Mouse (Mus musculus) adrenal gland, postnatal 25 days (tissue): ENCODE measurements at regions not wholly inside any gene's neighbourhood (a gene's known extent, or its start where the extent isn't known, plus 50 kb on each side); places are given as distances from the start of the nearest gene placed in this dataset.
"Not testable (repeated sequence)": the region's sequence is repeated elsewhere in the genome, so short reads cannot be mapped to it uniquely, and the experiment has no call there.

Source experiments
- DNase-seq: peaks from one replicate; pipeline ENCODE4 v3.0.0; 2021; ENCODE audit warnings: mixed read lengths

GRCm38 (mm10) chr2:17946047-17946446 is 50.7 kb downstream of the H2al2a start:
- DNase-seq = no peak

DNA sequence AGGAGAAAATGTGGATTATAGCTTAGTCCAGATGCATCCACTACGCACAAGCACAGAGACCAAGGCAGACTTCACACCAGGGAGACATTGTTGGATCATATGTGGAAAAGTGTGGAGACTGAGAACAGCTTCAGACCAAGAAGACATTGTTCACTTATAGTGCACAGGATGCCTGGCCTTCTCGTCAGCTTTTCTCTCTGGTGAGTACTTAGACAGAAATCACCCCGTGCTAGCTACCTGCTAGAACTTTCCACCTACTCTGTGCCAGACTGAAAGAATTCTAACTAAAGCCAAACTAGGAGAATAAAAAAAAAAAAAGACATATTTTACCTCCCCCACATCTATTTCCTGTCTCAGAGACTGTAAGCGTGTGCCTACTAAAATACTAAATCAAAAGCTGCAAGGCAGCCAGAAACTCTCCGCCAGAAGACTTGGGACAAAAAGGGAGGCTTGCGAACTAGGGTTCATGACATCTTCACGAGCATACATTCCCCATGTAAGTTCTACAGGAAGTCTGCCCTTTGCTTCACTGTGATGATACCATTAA is 51.3 kb downstream of the H2al2a start:
- no peak for DNase-seq

DNA sequence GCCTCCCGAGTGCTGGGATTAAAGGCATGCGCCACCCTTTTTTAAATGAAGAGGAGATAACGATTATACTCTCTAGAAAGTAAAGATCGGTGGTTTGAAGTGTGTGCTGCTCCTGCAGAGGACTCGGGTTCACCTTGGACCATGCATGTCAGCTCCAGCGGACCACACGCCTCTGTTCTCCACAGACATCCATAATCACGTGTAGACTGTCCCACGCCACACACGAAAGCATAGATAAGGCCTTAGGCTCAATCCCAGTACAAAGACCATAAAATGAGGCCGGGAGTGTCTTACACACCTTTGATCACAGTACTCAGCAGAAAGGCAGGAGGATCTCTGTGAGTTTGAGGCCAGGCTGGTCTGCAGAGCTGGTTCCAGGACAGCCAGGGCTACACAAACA is 53.3 kb downstream of the H2al2a start:
- DNase-seq = no peak

- DNase-seq = peak; percentile 6
Measured at GRCm38 (mm10) chr2:17942528-17943387, 54.0 kb downstream of the H2al2a start.

DNA sequence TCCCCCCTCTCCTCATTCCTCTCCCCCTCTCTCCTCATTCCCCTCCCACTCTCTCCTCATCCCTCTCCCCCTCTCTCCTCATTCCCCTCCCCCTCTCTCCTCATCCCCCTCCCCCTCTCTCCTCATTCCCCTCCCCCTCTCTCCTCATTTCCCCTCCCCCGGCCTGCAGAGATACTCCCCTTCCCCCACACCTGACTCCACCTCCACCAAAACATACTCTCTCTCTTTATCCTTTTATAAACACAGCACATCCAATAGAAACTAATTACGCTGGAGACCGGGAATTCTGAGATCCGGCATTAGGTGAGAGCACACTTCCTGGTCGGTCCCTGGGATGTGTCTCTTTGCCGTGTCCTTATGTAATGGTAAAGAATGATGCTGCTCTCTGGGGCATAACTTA is 54.8 kb downstream of the H2al2a start:
- no peak for DNase-seq

GRCm38 (mm10) chr2:17939857-17940848 is 56.6 kb downstream of the H2al2a start:
- DNase-seq = not testable (repeated sequence)

DNA sequence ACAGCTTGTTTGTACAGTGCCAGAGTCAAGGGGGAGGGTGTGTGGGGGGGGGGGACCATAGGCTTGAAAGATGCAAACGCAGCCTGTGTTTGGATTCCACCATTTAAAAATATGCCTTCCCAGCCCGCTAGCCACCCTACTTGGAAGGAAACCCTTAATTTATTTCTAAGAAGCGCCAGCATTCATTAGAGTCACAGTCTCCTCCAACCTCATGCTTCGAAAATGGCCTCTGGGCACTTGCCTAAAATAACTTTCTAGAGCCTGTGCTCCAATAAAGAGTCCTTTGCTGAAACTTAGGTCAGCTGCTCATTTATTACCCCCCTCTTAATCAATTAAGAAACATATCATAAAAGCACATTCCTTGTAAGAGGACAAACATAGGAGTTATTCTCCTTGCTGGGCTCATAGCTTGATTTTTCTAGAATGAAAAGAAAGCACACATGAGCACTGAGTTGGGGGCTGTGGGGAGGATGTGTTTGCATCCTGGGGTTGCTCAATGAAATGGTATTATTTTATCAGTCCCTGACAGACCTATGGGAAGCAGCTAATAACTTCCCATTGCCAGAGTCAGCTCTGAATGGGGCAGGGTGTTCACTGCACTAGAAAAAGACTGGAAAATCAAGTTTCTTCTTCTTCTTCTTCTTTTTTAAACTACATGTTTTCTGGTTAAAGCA is 57.4 kb downstream of the H2al2a start:
- no peak for DNase-seq

DNA sequence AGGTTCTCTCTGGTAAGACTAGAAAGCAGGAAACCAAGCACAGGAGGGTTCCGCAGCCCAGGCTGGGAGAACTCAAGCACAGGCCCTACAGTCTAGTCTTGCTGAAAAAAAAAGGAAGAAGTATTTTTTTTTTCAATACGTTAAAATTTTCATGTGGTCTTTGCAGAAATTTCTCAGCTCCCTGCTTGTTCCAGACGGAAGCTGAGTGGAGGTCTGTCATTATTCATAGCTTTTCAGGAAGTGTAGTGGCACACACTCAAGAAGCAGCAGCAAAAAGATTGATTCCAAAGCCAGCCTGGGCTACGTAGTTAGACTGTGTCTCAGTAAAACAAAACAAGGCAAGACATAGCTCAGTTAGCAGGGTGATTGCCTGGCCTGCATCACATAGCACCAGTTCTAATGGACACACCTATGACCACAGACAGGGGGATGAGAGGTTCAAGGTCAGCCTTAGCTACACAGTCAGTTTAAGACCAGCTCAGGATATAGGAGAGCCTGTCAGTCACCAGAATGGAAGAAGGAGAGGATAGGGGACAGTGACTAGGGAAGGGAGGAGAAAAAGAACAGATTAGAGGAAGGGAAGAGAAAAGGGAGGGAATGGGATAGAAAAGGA is 60.1 kb downstream of the H2al2a start:
- DNase-seq = no peak

GRCm38 (mm10) chr2:17935916-17936315 is 60.8 kb downstream of the H2al2a start:
- DNase-seq = no peak

DNA sequence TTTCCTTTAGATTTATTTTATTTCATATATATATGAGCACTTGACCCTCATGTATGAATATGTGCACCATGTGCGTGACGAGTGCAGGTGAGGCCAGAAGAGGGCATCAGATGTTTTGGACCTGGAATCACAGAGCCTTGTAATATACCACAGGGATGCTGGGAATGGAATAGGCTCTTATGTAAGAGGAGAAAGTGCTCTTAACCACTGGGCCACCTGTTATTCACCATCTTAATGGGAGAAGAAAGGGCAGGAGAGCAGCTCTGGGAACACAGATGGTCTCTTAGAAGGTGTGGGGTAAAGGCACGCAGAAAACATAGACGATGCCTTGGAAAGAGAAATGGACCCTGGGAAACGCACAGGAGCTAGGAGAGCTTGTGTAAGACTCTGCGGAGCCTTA is 61.3 kb downstream of the H2al2a start:
- DNase-seq = no peak

DNA sequence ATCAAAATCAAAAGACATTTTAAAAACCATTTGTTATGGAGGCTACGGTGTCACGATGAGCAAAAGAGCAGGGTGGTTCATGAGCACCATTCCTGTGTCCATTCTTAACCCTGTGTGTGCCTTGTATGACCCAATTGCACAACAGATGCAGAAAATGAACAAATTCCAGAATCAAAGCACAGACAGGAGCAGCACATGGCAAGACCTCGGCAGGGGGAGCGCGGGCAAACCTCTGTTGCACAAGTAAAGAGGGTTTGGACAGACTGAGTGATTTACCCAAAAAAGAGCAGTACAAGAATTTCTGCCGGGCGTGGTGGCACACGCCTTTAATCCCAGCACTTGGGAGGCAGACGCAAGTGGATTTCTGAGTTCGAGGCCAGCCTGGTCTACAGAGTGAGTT is 62.1 kb downstream of the H2al2a start:
- DNase-seq = no peak

GRCm38 (mm10) chr2:17932932-17933790 is 63.6 kb downstream of the H2al2a start:
- no peak for DNase-seq

- DNase-seq = no peak
Measured at GRCm38 (mm10) chr2:17932426-17932931, 64.3 kb downstream of the H2al2a start.

DNA sequence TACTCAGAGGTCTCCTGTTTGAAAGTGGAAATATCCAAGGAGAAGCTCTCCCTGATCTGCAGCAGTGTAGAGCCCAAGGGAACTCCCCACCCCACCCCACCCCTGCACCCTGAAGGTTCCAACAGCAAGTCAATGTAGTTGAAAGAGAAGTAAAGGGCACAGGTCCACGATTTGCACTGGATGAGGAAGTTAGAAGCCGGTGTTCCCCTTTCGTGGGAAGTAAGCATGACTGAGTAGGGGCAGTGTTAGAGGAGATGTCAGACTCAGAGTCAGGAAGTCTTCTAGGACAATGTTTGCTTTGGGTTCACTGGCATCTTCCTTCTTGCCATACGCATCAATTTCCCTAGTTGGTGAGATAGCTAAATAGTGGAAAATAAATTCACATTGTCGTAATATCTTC is 64.9 kb downstream of the H2al2a start:
- DNase-seq = no peak

DNA sequence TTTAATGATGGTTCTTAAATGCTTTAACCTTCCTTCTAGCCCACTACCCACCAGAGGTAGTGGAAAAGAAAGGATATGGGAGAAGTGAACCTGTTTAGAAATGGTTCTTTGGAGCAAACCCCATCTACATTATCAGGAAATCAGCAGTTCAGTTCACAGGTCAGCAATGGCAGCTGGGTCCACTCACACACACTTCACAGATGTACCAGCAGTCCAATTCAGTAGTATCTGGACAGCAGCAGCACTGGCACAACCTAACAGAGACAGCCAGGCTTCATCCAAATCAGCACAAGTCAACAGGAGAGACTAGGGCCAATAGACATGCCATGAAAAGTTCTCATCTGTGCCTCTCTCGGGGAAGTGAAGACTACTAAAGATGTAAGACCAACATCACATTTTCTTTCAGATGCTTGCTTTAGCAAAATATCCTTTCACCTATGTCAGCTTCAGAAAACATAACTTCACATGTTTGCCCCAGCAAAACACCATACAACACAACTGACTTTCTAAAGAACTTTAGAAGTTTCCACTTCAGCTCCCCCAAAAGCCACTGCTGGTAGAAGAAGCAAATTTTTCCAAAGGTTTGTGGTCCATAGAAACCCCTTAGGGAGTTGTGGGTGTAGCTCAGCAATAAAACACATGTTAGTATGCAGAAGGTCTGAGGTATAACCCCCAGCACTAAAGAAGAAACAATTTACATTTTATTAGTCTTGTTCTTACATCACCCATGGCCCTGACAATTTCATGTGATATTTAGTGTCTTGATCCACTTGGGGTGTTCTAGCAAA is 77.7 kb downstream of the H2al2a start:
- no peak for DNase-seq

DNA sequence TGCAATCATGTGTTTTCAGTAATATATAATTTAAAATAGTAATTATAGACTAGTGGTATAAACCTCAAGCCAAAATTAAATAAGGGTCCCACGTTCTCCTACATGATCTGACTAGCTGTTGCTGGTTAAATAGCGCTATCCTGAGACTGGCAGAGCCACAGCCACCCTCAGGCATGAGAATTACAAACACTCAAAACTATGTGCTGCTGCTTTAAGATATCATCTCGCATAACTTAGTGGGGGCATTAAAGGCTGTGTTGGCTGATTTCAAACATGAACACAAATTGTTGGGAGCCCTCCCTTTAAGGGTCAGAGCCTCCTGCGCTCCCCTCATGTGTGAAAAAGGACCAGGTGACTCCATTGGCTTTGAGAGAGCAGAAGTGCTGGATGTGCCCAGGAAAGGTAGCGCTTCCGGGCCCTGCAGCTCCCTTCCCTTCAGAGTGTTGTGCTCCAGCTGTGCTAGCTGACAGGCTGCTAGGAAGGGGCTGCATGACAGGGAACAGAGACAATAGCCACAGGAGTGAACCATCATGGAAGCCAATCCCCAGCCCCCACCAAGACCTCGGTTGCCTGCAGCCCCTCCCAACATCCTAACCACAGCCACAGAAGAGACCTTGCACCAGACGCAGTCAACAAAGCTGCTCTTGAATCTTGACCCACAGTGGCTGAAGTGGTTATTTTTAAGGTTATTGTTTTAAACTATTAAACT is 79.4 kb downstream of the H2al2a start:
- DNase-seq = no peak

- no peak for DNase-seq
Measured at GRCm38 (mm10) chr2:17902616-17903015, 94.1 kb downstream of the H2al2a start.

DNA sequence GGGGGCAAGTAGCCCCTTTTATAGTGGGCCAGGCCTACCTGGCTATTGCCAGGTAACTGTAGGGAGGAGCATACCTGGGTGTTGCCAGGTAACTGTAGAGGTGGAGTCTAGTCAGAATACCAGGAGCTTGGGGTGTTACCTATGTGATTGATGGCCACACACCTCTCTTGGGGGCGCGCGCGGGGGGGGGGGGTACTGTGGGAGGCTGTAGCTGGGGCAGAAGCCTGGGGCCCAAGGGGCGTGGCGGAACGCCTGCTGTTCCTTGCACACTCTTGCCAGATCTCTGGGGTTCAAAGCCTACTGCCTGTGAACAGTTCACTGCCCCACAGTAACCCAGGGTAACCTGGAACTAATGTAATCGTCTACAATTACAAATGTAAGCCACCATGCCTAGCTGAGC is 96.6 kb downstream of the H2al2a start:
- DNase-seq = no peak

DNA sequence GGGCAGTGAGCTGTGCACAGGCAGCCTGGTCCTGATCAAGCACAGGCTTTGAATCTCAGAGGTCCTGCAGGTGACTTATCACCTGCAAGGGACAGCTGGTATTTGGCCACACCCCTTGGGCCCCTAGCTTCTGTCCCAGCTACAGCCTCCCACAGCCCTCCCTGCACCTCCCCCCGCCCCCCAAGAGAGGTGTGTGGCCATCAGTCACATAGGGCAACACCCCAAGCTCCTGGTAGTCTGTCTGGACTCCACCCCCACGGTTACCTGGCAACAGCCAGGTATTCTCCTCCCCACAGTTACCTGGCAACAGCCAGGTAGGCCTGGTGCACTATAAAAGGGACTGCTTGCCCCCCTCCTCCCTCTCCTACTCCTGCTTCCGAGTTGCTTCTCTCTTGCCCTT is 98.0 kb downstream of the H2al2a start:
- DNase-seq = no peak
